Mouse (Mus musculus): ENCODE data around the gene Amdhd2.

The Amdhd2 gene

DNA sequence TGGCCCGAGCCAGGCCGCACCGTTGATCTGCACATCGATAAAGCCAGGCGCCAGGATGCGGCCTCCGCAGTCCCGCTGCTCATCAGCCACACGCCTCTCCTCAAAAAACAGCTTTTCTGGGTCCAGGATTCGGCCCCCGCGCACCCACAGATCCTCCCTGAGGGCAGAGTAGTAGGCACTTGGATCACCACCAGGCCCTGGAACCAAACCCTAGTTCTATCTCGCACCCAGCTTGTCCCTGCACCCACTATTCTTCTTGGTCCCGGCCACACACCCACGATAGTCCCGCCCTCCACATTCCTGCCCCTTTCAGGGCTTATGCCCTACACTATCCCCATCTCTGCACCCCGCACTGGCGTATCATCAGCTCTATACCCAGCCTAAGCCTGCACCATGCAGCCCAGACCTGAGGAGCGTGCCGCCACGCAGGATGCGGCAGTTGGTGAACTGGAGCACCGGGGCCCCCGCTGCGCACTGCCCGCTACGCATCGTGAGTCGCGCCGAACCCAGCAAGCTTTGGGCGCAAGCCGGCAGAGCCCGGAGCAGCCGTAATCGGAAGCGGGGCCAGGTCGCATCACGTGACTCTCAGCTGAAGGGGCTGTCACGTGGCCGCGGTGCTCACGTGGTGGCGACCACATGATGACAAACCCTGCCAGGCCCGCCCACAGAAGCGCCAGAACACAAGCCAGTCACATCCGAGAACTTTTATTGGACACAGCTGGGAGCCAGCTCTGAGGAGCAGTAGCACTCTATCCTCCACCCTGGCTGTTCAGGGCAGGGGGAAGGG, at the start of gene Amdhd2:
TSS of gene Amdhd2 (minus strand) at position 591 of the 787 bp plus-strand sequence.
- DNase-seq (ENCODE audit: low spot score), result peak; percentile 97

DNA sequence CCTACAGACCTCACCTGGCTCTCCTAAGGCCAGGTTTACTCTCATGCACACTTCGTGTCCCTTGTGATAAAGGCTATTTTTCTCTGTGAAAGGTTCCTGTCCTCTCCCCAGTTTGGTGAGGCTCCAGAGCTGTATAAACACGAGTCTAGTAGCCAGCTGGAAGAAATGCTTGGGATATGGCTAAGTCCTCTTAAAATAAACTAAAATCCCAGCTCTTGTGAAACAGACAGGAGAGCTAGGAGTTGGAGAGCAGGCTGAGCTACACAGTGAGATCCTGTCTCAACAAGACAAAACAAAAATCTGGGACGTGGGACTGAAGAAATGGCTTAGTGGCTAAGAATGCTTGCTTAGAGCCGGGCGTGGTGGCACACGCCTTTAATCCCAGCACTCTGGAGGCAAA, 49.6 kb upstream of the Amdhd2 start:
- no peak for DNase-seq (ENCODE audit: low spot score)

DNA sequence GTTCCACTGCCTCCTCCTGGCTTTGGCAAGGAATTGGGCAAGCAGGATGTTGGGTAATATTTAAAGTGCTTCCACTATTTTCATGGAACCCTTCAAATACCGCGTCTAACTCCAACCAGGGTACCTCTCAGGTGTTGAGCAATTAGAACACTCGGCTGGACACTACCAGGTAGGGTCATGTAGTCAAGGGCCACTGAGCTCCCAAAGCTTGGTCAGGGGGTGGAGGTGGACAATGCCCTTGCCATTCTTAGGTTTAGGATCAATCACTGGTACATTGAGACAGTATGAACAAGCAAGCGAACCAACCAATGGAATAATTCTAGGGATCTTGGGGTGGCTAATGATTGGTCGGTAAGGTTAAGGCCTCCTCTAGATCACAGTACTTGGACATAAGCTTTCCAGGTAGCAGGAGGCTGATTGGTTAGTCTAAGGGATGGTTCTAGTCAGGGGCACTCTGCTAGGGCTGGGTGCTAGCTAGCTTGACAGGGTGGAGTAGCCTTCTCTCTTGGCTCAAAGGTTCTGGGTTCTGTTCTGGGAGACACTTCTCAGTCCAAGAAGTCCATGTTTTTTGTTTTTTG, 49.0 kb upstream of the Amdhd2 start:
- DNase-seq (ENCODE audit: low spot score), result no peak

DNA sequence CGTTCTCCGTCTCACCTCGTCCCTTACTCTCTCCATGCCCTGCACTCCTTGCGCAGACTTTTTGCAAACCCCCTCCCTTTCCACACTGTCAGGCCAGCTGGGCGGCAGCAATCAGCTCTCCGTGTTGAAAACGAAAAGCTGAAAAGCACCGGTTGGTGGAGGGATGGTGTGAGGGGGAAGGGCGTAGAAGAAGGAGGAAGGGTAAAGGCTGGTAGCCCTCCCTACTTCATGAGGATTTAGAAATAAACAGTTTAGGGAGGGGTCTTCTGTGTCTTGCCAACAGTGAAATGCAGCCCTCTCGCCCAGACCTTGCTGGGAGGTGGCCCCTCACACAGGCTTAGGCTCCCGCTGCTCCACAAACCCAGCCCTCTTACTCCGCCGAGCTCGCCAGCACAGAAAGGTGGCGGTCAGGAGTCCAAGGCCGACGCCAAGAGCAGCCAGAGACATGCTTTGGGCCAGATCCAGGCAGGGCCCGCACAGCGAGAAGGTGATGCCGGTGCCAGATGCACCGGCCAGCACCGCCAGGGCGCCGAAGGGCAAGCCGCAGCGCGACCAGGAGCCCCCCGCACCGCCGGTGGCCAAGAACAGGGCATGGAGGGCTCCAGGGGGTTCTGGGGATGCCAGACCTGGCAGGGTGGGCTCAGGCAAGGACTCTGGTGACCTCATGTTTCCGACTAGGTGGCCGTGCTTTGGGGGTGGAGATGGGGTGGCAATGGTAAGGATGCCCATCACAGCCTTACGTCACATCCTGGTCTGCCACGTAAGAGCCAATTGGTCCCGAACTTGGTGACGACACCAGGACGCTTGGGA, 48.3 kb upstream of the Amdhd2 start:
- peak; percentile 85 for DNase-seq (ENCODE audit: low spot score)

DNA sequence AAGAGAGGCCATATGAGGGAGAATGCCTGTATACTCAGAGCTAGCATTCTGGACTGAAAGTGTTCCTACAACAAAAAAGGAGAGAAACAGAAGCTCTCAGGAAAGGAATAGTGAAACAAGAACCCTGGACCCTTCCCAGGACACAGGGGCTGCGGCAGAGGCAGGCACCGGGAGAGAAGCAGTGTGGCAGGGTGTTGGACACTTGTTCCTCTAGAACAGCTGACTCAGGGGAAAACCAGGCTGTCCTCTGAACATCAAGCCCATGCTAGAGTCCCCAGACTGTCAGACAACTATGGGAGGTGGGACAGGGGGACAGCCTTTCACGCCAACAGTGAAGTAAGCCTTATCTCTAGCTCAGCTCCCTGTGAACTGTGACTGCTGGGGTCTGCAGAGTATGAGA, 47.0 kb upstream of the Amdhd2 start:
- no peak for DNase-seq (ENCODE audit: low spot score)

DNA sequence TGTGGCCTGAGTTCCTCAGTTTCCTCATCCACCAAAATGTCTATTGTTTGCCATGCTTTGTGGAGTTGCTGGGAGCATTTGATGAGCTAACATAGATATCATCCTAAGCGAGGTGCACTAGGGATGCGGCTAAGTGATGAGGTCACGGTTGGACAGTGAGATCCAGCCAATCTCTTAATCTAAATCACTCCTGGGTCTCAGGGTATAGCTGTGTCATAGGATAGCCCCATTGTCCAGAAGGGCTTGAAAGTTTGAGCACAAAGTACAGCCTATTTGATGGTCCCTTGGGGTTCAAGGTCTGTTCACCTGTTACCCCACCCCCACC, 46.3 kb upstream of the Amdhd2 start:
- DNase-seq (ENCODE audit: low spot score), result no peak

DNA sequence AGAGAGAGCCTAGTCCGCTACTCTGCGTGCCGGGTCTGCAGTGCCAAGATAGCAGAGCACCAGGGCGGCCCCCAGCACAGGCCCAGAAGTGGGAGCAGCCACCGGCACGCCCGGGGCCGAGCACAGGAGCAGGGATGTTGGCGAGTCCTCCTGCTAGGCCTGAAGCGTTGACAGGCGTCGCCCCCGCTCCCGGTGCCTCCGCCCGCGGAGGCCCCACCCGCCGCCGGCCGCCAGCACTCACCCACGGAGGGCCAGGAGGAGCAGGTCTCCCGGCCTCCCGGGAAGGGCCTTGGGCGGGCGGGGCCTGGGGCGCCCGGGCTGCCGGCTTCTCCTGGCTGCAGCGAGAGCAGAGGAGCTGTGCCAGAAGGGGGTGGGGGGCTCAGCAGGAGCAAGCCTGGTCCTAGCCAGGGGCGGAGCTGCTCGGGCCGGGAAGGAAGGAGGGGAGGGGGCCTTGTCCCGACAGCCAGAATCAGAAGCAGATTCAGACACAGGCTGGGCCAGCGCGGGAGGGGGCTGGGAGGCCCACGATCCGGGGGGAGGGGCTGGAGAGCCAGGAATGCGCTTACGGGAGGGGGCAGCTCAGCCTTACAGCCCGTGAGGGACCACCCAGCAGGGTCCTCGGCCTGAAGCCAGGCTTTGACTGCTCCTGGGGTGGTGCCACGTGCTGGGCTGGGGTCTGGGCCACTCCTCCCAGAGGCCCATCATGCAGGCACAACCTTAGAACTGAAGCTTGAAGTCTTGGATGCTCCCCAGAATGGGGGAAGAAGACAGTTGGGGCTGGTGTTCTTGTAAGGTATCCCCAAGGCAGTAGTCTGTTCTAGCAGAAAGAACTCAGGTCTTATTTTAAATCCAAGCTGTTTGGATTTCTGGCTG, 45.7 kb upstream of the Amdhd2 start, which contains the start of gene Ntn3:
TSS of gene Ntn3 (minus strand) at position 489 of the 873 bp plus-strand sequence.
- no peak for DNase-seq (ENCODE audit: low spot score)

DNA sequence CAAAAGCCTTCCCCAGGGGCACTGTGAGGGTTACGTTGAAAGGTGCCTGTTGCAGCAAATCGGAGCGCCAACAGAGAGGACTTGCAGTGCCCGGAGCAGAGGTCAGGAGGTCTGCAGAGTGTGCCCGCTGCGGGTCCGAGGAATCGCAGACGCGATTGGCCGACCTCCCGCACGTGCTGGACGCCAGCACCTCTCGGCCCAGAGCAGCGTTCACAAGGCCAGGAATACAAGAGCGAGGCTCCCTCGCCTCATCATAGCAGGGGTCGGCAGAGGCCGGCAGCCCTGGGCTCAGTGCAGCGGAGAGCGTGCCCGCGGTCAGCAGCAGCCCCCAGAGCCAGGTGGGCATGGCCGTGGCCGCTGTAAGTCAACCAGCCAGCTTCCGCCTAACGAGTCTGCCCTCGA, 45.1 kb upstream of the Amdhd2 start:
- no peak for DNase-seq (ENCODE audit: low spot score)

DNA sequence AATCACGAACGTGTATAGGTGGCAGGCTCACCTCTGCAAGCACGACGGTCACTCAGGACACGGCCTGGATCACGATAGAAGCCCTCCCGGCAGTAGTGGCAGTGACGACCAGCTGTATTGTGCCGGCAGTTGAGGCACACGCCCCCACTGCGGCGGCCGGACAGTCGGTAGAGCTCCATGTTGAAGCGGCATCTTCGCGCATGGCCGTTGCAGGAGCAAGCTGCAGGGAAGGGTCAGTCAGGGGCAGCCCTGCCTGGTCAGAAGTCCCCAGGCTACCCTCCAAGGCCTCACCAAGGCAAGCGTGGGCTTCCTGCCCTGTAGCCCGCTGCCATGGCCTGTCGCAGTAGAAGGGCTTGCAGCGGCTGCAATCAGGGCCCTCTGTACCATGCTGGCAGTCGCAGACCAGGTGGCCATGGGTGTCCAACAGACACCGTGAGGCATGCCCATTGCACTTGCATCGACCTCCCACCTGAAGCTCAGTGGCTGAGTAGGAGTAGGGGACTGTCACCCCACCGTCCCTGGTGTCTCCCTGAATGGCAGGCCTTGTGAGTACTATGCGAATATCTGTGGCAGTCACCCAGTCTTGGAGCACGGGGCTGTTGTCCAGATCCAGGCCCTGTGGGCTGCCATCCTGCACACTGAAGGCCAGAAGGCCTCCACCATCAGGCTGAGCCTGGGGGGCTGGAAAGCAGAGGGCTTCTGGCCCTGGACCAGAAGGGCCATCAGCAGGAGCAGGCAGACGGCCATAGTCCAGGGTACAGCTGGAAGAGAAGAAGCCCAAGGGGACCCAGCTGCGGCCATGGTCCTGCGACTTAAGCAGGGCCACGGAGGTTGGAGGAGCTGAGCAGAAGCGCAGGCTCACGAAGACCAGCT, 44.4 kb upstream of the Amdhd2 start:
- no peak for DNase-seq (ENCODE audit: low spot score)

DNA sequence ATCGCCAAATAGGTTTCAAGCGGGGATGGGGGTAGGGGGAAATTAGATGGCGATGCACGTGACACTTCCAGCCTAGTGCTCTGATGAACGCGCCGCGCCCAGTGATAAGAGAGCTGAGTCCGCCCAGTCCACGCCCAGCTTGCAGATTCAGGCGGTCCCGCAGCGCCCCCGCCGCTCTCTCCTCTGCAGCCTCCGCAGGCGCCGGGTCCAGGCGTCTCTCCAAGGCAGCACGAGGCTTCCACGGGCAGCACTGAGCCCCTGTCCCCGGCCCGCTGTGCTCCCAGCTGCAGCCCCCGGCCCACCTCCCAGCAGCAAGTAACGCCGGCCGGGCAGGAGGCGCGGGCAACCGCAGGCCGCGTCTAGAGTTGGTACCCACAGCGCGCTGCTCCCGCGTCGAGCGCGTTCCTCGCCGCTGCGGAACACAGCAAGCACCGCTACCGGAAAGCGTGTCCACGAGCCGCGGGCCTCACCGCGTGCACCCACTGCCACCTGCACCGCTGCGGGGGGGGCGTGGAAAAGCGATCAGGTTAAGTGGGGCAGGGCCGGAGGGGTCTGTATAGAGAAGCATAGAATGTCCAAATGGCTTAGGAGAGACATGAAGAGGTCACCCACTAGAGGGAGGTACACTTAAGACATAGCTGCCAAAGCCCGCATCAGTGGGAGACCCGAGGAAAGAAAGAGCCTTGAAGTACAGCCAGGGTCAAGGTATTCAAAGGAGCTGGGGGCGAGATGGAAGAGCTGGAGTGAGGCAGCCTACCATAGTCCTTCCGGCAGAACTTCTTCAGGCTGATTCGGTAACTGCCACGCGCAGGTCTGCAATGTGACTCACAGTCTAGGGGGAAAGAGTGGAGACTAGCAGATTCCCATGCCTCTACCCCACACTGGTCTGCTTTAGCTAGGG, 43.1 kb upstream of the Amdhd2 start:
- peak; percentile 64 for DNase-seq (ENCODE audit: low spot score)

DNA sequence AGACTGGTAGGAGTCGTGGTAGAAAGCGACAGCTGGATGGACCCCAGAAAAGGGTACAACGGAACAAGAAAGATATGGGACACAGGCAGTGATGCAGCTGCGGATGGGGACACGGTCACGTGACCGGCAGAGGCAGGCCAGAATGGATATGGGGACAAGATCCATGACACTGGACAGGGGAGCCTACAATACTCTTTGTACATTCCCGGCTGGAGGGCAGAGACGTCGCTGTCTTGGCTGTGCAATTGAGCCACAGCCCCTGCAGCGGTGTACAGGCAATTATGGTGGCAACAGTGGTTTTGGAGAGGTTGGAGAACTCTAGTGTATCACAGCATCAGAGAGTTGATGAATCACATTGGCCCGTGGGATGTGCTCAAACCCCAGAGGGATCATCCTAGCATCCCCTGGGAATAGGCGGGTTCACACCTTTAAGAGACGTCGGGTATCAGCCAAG, 42.4 kb upstream of the Amdhd2 start:
- DNase-seq (ENCODE audit: low spot score), result no peak

DNA sequence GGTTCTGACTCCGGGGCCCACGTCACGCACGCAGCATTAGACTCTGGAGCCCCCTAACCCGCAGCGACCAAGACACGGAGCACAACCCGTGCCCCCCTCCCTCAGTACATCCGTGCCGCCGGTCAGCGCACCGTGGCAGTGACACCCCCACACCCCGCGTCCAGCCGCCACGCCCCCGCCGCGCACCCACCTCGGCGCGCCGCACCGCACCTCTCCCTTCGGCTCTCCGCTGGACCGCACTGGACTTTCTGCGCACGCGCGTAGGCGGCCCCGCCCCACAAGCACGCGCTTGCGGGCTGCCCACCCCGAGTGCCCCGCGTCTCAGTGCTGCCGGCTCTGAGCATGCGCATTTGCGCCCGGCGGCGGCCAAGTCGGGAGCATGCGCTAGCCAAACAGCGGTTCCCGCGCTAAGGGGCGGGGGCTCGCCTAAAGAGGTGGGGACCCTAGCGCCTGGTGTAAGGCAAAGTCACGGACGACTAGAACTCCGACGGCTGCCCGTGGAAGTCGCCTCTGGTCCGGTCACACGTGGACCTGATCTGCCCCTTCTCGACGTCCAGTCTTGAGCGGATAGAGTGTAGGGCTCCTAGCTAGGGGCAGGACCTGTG, 41.8 kb upstream of the Amdhd2 start, which contains the start of gene Tbc1d24:
TSS of gene Tbc1d24 (minus strand) at position 279 of the 605 bp plus-strand sequence.
- peak; percentile 88 for DNase-seq (ENCODE audit: low spot score)

DNA sequence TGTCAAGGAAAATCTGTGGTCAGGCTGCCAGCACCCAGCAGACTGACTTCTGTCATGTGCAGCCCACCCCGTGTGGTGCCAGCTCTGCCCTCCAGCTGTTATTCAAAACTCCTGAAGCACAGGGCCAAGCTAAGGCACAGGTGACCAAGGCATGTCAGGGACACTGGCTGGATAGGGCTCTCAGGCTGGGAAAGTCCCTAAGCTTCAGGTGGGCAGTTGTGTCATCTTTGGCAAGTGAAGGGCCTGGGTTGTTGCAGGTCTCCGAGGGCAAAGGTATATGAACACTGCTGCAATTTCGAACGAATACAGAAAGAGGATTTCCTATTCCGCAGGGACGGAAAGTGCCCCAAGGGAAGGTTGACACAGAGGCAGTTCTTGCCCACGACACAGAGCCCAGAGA, 41.3 kb upstream of the Amdhd2 start:
- no peak for DNase-seq (ENCODE audit: low spot score)

DNA sequence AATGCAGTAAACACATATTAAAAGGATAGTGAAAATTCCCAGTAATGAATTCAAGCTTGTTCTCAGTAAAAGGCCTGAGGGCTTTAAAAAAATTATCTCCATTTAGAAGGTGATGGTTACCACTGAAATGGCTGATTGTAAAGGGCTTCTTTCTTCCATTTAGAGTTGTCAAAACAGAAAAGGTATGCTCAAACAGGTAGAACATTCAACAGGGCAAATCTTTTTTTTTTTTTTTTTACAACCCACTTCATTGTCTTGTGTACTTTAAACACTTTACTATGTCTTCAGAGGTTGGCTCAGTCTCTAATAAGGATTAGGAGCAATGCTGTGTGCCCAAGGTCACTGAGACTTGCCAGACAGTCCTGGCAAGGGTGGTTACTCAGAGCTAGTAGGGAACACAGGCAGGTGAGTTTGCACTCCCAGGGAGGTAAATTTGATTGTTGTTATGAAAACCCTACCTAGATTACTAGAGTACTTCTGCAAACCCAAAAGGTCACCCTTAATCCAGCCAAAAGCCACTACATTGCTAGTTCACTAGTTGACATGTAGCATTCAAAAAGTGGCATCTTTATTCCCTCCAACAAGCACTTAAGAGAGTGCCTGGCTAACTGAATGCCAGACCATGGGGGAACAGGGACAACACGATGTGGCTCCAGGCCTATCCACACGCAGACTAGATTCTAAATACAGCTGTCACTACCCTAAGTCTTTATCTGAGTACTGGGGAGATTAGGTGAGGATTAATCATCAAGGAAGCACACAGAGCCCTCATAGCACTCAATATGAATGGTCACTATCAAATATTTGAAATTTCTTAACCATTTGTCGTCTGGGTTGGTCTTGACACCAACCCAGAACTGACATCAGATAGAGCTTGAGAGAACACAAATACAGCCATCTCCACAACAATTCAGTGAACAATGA, 40.3 kb upstream of the Amdhd2 start:
- no peak for DNase-seq (ENCODE audit: low spot score)

DNA sequence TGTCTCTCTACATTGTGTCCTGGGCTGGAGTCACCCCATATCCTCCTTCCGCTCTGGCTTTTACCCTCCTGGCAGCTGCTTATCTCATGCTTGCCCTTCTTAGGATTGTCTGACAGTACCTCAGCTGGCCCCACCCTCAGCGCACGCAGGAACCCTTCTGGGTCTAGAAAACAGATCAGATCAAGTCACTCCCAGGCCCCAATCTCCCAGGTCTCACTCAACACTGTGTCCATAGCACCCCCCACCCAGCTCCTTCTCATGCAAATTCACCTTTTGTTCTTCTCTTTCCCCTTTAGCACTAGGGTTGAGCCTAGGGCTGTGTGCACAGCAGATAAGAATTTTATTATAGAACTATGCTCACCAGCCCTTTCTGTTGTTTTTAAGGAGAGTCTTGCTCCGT, 39.5 kb upstream of the Amdhd2 start:
- DNase-seq (ENCODE audit: low spot score), result no peak

DNA sequence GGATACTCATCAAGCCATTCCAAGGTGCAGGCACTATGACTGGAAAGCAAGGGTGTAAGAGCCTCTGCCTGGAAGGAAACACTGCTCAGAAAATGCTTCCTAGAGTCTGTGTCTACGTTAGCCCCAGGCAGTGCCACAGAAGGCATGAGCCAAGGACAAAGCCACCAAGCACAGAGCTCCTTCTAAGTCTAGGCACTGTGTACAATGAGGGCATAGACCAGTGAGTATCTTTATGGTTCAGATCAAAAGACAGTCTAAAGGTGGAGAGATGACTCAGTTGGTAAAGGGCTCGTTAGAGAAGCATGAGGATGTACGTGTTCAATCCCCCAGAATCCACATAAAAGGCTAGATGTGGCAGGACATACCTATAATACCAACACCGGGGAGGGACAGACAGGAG, 37.5 kb upstream of the Amdhd2 start:
- DNase-seq (ENCODE audit: low spot score), result no peak

DNA sequence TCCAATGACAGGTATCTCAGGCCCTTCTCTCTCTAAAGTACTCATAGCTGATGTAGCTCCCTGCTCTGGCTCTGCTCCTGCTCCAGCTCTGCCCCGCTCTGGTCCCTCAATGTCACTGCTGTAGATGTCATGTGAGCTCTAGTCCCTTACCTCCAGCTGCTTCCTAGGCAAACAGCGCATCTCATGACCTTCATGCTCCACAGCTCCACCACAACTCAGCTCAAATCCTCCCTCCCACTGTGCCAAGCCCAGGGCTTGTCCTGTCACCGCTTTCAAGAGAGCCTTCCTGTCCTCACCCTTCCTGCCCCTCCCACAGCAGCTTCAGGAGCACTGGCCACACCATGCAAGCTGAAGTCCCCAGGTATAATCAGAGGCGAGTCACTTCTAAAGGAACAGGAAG, 36.2 kb upstream of the Amdhd2 start:
- DNase-seq (ENCODE audit: low spot score), result no peak

DNA sequence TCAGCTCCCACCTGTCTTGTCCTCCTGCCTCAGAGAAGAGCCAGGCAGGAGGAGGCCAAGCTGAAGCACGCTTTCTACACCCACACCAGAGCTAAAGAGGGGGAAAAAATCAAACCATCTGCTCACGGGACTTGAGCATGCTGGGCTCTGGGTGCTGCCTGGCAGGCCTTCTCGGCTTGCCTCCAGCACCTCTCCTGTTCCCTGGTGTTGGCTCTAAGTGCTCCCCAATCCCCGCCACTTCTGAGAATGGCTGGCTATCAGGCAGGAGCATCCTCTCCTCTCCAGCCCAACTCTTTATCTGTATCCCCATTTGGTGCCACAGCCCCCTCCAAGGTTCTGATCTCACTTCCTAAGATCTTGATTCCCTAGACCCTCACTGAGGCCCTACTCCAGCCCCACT, 35.7 kb upstream of the Amdhd2 start:
- DNase-seq (ENCODE audit: low spot score), result peak; percentile 67
